Mouse (Mus musculus) liver, adult 2 months (tissue): Measurements from ENCODE around the gene Pde7b.
A peak's percentile ranks its signal among the peaks of the same experiment; 100 is the strongest.
"Not testable (repeated sequence)": the region's sequence is repeated elsewhere in the genome, so short reads cannot be mapped to it uniquely, and the experiment has no call there.

ENCODE experiments used
- CTCF ChIP-seq: fragments of 200-500 bp; IDR thresholded peaks from 2 replicates; pipeline ENCODE4 v1.5.1; 2011; ENCODE audit warnings: low read depth, low read length, control low read depth
- POLR2A ChIP-seq: fragments of 200-500 bp; IDR thresholded peaks from 2 replicates; pipeline ENCODE4 v1.6.1; 2011; ENCODE audit warnings: low read length, control low read depth; ENCODE audit not compliant: insufficient read depth; ENCODE audit errors: extremely low read depth

DNA sequence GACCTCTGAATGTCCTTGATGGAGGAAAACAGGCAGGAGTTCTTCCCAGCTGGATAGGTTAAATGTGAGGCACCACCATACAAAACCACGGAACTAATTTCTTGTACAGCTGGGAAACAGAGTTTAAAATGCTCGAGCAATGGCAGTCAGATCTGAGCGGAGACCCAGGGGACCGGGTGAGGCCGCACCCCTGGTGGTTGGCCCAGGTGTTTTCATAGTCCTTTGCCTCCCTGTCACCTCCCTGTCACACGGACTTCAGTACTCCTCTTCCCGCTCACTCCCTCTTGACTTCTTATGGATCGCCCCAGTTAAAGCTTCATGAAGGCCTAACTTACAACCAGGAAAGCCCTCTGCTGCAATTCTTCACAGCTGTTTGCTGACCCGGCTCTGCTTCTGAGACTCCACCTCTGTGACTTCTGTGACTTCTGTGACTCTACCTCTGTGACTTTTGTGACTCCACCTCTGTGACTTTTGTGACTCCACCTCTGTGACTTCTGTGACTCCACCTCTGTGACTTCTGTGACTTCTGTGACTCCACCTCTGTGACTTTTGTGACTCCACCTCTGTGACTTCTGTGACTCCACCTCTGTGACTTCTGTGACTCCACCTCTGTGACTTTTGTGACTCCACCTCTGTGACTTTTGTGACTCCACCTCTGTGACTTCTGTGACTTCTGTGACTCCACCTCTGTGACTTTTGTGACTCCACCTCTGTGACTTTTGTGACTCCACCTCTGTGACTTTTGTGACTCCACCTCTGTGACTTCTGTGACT, 206.9 kb downstream of the Pde7b start:
- TF ChIP-seq CTCF = 0 out of 2 replicates have a peak, but pooled peaks have one; percentile 22
- TF ChIP-seq POLR2A = not testable (repeated sequence)
